15 mouse cellular contexts compared by ENCODE assay signal in the genomic region with DNA sequence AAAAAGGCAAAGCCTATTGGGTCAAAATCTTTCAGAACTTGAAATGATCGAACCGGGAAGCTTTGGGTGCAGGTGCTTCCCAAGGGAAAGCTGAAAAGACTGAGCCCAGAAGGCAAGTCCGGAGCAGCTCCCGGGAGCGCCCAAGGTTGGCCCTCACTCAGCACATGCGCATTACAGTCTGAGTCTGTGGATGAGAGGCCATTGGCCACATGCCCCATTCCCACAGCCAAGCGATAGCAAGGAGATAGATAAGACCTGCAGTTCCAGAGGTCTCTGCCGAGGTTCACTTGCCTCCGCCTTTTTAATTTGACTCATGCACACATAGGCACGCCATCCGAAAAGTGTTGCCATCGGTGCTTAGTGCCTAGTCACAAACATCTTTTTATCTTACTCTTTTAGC. TPM values are rescaled to one million over a fixed set of nuclear protein-coding genes. Genes with fewer than 3 reads are reported as not detected.
DNase-seq lines count a peak whose midpoint lies in the region; ATAC-seq and TF ChIP-seq lines count a peak whose summit lies in the region.
"Had no signal": no experiment of that assay in that cellular context is flagged by ENCODE, and none has a peak within 500 bp of the region (broad histone marks: within the 10 kb centered on the region; RNA-seq: fewer than 3 reads in every experiment).

No protein-coding gene starts in this region.

- TF ChIP-seq CTCF in cerebellum, adult 2 months (IDR thresholded peaks at IDR 0.05; ENCODE audit: borderline replicate concordance, insufficient read depth, low read depth, low read length): no peak
- TF ChIP-seq CTCF in testis, adult 2 months (IDR thresholded peaks at IDR 0.05; ENCODE audit: control insufficient read depth, insufficient read depth, insufficient replicate concordance, low read depth, low read length): no peak

- no peaks in the 10 kb centered on the region for H3K36me3 ChIP-seq in heart, embryonic 16.5 days (ENCODE audit: control insufficient read depth, insufficient read depth)
- no peaks in the 10 kb centered on the region for H3K36me3 ChIP-seq in testis, adult 2 months (ENCODE audit: control insufficient read depth, insufficient read depth, low read length)
- H3K36me3 ChIP-seq: embryonic facial prominence, embryonic 10.5 days; forebrain, embryonic 10.5 days; liver, embryonic 15.5 days; midbrain, embryonic 10.5 days had no signal

- peak overlapping the region; percentile 35 for H3K4me2 ChIP-seq in heart, embryonic 16.5 days (ENCODE audit: low read depth, low read length)
- H3K4me2 ChIP-seq: liver, embryonic 15.5 days had no signal

- no peak for TF ChIP-seq POLR2A in cerebellum, adult 2 months (IDR thresholded peaks at IDR 0.05; ENCODE audit: borderline replicate concordance, insufficient read depth, low read length)
- TF ChIP-seq POLR2A in testis, adult 2 months (IDR thresholded peaks at IDR 0.05; ENCODE audit: control insufficient read depth, low read depth, low read length): no peak

- no peak overlapping the region for H3K27ac ChIP-seq in cerebellum, adult 2 months (ENCODE audit: insufficient read depth, low read length)
- no peak overlapping the region for H3K27ac ChIP-seq in heart, embryonic 16.5 days (ENCODE audit: low read length)
- H3K27ac ChIP-seq in testis, adult 2 months (ENCODE audit: control insufficient read depth, insufficient read depth, low read depth, low read length): no peak overlapping the region
- H3K27ac ChIP-seq: embryonic facial prominence, embryonic 10.5 days; forebrain, embryonic 10.5 days; hindbrain, postnatal 0 days; liver, embryonic 15.5 days; midbrain, embryonic 10.5 days had no signal

- no peak overlapping the region for H3K4me3 ChIP-seq in cerebellum, adult 2 months (replicated peaks; ENCODE audit: insufficient read depth, low read depth, low read length)
- 0 out of 2 replicates have a peak overlapping the region, but pooled peaks have one; percentile 1 for H3K4me3 ChIP-seq in heart, embryonic 16.5 days (ENCODE audit: low read length)
- peak overlapping the region; percentile 74 for H3K4me3 ChIP-seq in testis, adult 2 months (ENCODE audit: control insufficient read depth, low read depth, low read length)
- H3K4me3 ChIP-seq: embryonic facial prominence, embryonic 10.5 days; forebrain, embryonic 10.5 days; liver, embryonic 15.5 days; midbrain, embryonic 10.5 days had no signal

- H3K9me3 ChIP-seq in heart, embryonic 16.5 days (replicated peaks; ENCODE audit: control insufficient read depth, low read length): no peaks in the 10 kb centered on the region
- H3K9me3 ChIP-seq: embryonic facial prominence, embryonic 10.5 days; forebrain, embryonic 10.5 days; liver, embryonic 15.5 days; midbrain, embryonic 10.5 days had no signal

- H3K4me1 ChIP-seq in cerebellum, adult 2 months (ENCODE audit: control insufficient read depth, insufficient read depth, low read length): no peaks in the 10 kb centered on the region
- H3K4me1 ChIP-seq in heart, embryonic 16.5 days (ENCODE audit: control insufficient read depth, insufficient read depth, low read length): no peaks in the 10 kb centered on the region
- peaks cover 3% of the 10 kb centered on the region for H3K4me1 ChIP-seq in testis, adult 2 months (ENCODE audit: control insufficient read depth, insufficient read depth, low read length)
- H3K4me1 ChIP-seq: embryonic facial prominence, embryonic 10.5 days; liver, embryonic 15.5 days had no signal

- DNase-seq in lung, adult 18-20 months: peak; percentile 21 to 32
- DNase-seq in lung, postnatal 10 days: no peak
- peak; percentile 13 to 15 for DNase-seq in cerebellum, adult 2 months
- no peak for DNase-seq in gastrocnemius, postnatal 14 days
- no peak for DNase-seq in frontal cortex, postnatal 25 days (ENCODE audit: low spot score in 2 of 2)
- no peak for DNase-seq in embryo, embryonic 9.5 days (ENCODE audit: extremely low spot score)
- DNase-seq: gastrocnemius, postnatal 10 days; kidney, postnatal 4 days had no signal

- no peaks in the 10 kb centered on the region for H3K27me3 ChIP-seq in cerebellum, adult 2 months (ENCODE audit: control insufficient read depth, insufficient read depth, low read length)
- H3K27me3 ChIP-seq in heart, embryonic 16.5 days (ENCODE audit: control insufficient read depth, insufficient read depth, low read length): no peaks in the 10 kb centered on the region
- H3K27me3 ChIP-seq in testis, adult 2 months (ENCODE audit: control insufficient read depth, insufficient read depth, low read length): no peaks in the 10 kb centered on the region
- H3K27me3 ChIP-seq: liver, embryonic 15.5 days had no signal

- H3K9ac ChIP-seq in heart, embryonic 16.5 days (ENCODE audit: low read length): no peak overlapping the region
- H3K9ac ChIP-seq: liver, embryonic 15.5 days had no signal

- 77% methylated on average over 12 of the region's 12 CpGs for WGBS in cerebellum, adult 2 months
- 52% methylated on average over 12 of the region's 12 CpGs for WGBS in heart, embryonic 16.5 days

- ATAC-seq in heart, embryonic 16.5 days (replicated peaks; ENCODE audit: extremely low read depth, insufficient read depth, low FRiP score): 0 out of 2 replicates have a peak, but pooled peaks have one; percentile 32
- ATAC-seq: hindbrain, postnatal 0 days had no signal

- intact Hi-C loops in gastrocnemius, postnatal 14 days (cut with DNase I; ENCODE audit: low total_unique reads): no loop called here

RNA-seq across cellular contexts. Expression of gene Pls1, which starts 39.7 kb away (rescaled TPM):
- 9.3 and 11.5 TPM in 2 replicates for polyA plus RNA-seq in cerebellum, adult 2 months (2012; rRNA removed)
- 2.8 and 4.0 TPM in 2 replicates for polyA plus RNA-seq in heart, embryonic 16.5 days (2015; fragmentation: Nextera tagmentation; extraction: Ambion mirVana)
- 0.48 and 0.70 TPM in 2 replicates for polyA plus RNA-seq in testis, adult 2 months (2012; rRNA removed)
- total RNA-seq in gastrocnemius, postnatal 14 days (2021): under 1 TPM; 0.13 to 0.33 TPM

RNA-seq across cellular contexts. Expression of gene Atr, which starts 51.9 kb away (rescaled TPM):
- polyA plus RNA-seq in cerebellum, adult 2 months (2012; rRNA removed): 7.0 and 7.2 TPM in 2 replicates
- 7.7 and 9.7 TPM in 2 replicates for polyA plus RNA-seq in heart, embryonic 16.5 days (2015; fragmentation: Nextera tagmentation; extraction: Ambion mirVana)
- 27.0 and 36.0 TPM in 2 replicates for polyA plus RNA-seq in testis, adult 2 months (2012; rRNA removed)
- total RNA-seq in gastrocnemius, postnatal 14 days (2021): 1 to 10 TPM; 4.4 to 4.6 TPM

RNA-seq across cellular contexts. Expression of gene Trpc1, which starts 55.3 kb away (rescaled TPM):
- 21.3 and 23.1 TPM in 2 replicates for polyA plus RNA-seq in cerebellum, adult 2 months (2012; rRNA removed)
- 2.0 and 2.7 TPM in 2 replicates for polyA plus RNA-seq in heart, embryonic 16.5 days (2015; fragmentation: Nextera tagmentation; extraction: Ambion mirVana)
- polyA plus RNA-seq in testis, adult 2 months (2012; rRNA removed): 2.3 and 2.5 TPM in 2 replicates
- total RNA-seq in gastrocnemius, postnatal 14 days (2021): 1 to 10 TPM; 1.2 to 1.3 TPM

Comparison
In these comparisons a context has a peak if more than half of its experiments do, and no peak if none do; other contexts are left out.
1. DNase-seq: peak in lung, adult 18-20 months (2 of 2) and cerebellum, adult 2 months (2 of 2); none in lung, postnatal 10 days (single experiment), gastrocnemius, postnatal 14 days (single experiment), frontal cortex, postnatal 25 days (0 of 2) and embryo, embryonic 9.5 days (single experiment).